Mouse (Mus musculus) kidney, adult 2 months (tissue): Measurements from ENCODE around the gene Gabpb2.

ENCODE experiments used
- CTCF ChIP-seq: fragments of 200-500 bp; conservative IDR thresholded peaks from 2 replicates; pipeline ENCODE4 v1.5.1; 2011; ENCODE audit warnings: low read depth, mild to moderate bottlenecking, control low read depth, low read length, moderate library complexity, mixed read lengths; ENCODE audit not compliant: insufficient read depth, insufficient read length
- POLR2A ChIP-seq: fragments of 200-500 bp; IDR thresholded peaks from one replicate; pipeline ENCODE4 v1.6.1; 2011; ENCODE audit warnings: low read depth, low read length, control low read depth

DNA sequence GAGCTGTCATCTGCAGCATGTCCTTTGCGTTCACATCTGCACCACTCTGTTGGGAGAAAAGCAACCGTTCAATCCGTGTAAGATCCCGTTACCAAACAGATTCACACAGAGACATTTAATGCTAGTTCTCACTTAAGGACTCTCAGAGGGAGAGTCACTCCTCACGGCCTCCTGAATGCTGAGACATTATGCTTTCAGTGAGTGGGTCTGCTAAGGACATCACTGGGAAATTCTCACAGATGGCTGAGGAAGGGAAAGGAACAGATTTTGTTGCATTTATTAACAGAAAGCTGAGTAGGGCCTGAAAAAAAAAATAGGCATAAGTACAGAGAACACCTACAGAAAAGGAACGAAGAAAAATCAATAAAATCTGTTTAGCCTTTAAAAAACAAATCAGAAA lies 13.8 kb downstream of the Gabpb2 start:
- no peak for TF ChIP-seq POLR2A
- TF ChIP-seq CTCF, result no peak
